Mouse (Mus musculus): ENCODE results near the gene Stk40. TPM values are rescaled to one million over a fixed set of nuclear protein-coding genes. Genes with fewer than 3 reads are reported as not detected.
"Not testable (repeated sequence)": the region's sequence is repeated elsewhere in the genome, so short reads cannot be mapped to it uniquely, and the experiment has no call there.

The Stk40 gene
- polyA plus RNA-seq, 1 experiment from 2014 or later, result 37.7 TPM

DNA sequence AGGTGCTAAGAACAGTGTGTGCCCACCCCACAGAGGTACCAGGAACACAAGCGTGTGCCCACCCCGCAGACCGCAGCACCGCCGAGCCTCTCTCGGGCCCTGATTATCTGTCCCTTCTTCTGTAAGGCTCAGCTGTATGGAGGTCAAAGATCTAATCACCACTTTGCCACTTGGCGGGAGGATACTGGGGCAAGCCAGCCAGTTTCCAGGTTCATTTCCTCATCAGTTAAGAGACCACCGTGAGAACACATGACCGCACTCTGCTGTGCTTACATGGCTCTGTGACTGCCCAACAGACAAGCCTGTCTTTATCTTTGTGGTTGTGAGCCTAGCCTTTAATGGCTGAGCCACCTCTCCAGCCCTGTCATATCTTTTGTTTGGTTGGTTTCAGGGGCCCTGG is 20.7 kb upstream of the Stk40 start:
- H3K27me3 ChIP-seq, result no peaks in the 10 kb centered on the region
- H3K9ac ChIP-seq, result no peak overlapping the region
- H3K9me3 ChIP-seq, result no peaks in the 10 kb centered on the region
- no peak overlapping the region for H3K4me3 ChIP-seq
- WGBS, result 95% methylated on average over 9 of the region's 9 CpGs
- H3K36me3 ChIP-seq, result peaks cover 46% of the 10 kb centered on the region
- H3K27ac ChIP-seq (replicated peaks), result no peak overlapping the region
- no peak for ATAC-seq (ENCODE audit: low read depth)
- no peak overlapping the region for H3K4me2 ChIP-seq
- H3K4me1 ChIP-seq (replicated peaks), result peaks cover 4% of the 10 kb centered on the region; the same call in 1 of the 2 replicates

DNA sequence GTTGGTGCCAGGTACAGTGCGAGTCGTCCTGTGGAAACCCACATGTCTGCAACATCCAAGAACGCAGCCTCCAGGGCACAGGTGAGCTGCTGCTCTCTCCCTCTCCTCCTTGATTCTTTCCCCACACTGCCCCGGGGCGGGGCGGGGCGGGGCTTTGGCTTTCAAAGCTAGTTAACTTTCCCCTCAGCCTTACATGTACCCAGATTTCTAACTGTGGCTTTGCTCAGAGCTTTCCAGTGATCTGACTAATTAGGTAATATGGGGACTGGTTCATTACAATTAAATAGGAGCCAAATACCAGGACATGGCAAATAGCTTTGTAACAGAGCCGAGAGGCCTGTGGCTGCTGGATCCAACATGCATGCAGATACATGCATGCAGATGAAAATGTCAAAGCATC is 19.4 kb upstream of the Stk40 start:
- peaks cover 54% of the 10 kb centered on the region for H3K36me3 ChIP-seq
- no peak overlapping the region for H3K4me3 ChIP-seq
- 68% methylated on average over 8 of the region's 8 CpGs for WGBS

DNA sequence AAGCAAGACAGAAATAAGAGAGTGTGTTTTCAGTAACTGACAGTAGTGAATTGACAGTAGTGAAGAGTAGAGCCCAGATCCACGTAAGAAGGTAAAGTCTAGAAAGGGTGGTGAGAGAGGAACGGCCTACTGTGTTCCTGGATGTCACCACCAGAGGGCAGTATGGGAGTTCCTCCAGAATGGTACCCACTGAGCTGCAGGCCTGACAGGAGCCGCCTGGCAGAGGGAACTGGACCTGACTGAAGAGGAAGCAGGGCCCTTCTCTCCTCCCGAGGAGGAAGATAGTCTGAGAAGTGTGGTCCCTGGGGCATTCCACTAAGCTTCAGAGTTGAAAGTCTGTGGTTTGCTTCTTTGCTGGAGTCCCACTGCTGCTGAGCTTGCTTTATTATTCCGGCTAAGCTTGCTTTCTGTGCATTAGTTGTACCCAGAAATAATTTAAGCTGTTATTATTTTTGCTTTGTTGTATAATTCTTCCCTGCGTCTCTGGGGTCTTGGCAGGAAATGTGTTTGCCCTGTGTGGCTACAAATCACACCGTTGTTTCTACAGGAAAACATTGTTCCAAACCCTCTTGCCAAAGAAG is 17.7 kb upstream of the Stk40 start:
- ATAC-seq (ENCODE audit: low read depth), result peak; percentile 70
- no peak overlapping the region for H3K27ac ChIP-seq (replicated peaks)

More for the DNA sequence above, 19.4 kb upstream of the Stk40 start:
- Histone ChIP-seq H3K27ac (replicated peaks) (no peak overlapping the region), H3K9ac (no peak overlapping the region), H3K4me2 (no peak overlapping the region), H3K9me3 (no peaks in the 10 kb centered on the region), H3K4me1 (replicated peaks) (peaks cover 4% of the 10 kb centered on the region; the same call in 1 of the 2 replicates), H3K27me3 (no peaks in the 10 kb centered on the region)
- no peak for ATAC-seq (ENCODE audit: low read depth)

DNA sequence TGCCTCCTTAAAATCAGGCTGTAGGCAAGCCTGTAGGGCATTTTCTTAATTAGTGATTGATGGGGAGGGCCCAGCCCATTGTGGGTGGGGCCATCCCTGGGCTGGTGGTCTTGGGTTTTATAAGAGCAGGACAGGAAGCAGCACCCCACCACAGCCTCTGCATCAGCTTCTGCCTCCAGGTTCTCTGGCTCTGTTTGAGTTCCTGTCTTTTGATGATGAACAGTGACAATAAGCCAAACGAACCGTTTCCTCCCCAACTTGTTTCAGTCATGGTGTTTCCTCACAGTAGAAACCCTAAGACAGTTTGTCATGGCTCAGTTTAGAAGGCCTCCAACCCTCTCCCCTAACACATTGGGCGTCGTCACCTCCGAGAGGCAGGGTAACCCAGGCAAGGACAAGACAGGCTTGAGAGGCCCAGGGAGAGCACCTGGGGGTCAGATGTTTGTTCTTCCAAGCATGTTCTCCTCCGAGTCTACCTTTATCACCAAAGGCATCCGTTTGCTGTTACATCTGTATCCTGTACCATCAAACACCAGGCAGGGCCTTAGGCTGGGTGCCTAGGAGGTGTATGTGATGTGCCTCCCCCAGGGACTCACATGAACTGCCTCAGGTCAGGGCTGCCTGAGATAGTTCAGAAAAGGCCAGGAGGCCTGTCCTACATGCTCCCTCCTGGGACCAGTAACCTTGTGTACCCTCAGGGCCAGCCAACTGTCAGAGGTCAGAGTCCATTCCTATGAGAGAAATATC is 13.5 kb upstream of the Stk40 start:
- Histone ChIP-seq H3K27ac (replicated peaks) (no peak overlapping the region), H3K36me3 (peaks cover 20% of the 10 kb centered on the region; the same call in 1 of the 2 replicates), H3K4me3 (no peak overlapping the region), H3K27me3 (no peaks in the 10 kb centered on the region), H3K9ac (no peak overlapping the region), H3K9me3 (no peaks in the 10 kb centered on the region), H3K4me2 (no peak overlapping the region), H3K4me1 (replicated peaks) (peaks cover 4% of the 10 kb centered on the region; the same call in 1 of the 2 replicates)
- no peak for ATAC-seq (ENCODE audit: low read depth)
- WGBS, result 81% methylated on average over 7 of the region's 7 CpGs

More for the DNA sequence above, 17.7 kb upstream of the Stk40 start:
- no peak overlapping the region for H3K9ac ChIP-seq
- 31% methylated on average over 7 of the region's 7 CpGs for WGBS
- H3K4me2 ChIP-seq, result no peak overlapping the region
- no peaks in the 10 kb centered on the region for H3K27me3 ChIP-seq
- no peak overlapping the region for H3K4me3 ChIP-seq
- H3K4me1 ChIP-seq (replicated peaks), result peaks cover 4% of the 10 kb centered on the region; the same call in 1 of the 2 replicates
- no peaks in the 10 kb centered on the region for H3K9me3 ChIP-seq
- H3K36me3 ChIP-seq, result peaks cover 54% of the 10 kb centered on the region

DNA sequence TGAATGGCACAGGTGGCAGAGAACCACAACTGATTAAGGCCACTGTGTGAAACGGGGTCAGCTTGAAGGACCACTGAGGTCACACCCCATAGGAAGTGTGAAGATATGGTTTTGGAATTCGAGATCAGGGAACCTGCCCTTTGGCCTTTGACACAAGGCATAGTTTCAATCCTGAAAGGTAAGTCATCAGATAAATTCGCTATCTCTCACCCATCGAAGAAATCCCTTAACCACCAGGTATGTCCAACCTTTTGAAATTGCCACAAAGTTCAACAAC is 13.0 kb upstream of the Stk40 start:
- Histone ChIP-seq H3K27ac (replicated peaks) (no peak overlapping the region), H3K4me2 (no peak overlapping the region), H3K9me3 (no peaks in the 10 kb centered on the region), H3K9ac (no peak overlapping the region), H3K4me3 (no peak overlapping the region), H3K36me3 (peaks cover 20% of the 10 kb centered on the region; the same call in 1 of the 2 replicates), H3K27me3 (no peaks in the 10 kb centered on the region), H3K4me1 (replicated peaks) (peaks cover 4% of the 10 kb centered on the region; the same call in 1 of the 2 replicates)
- 84% methylated on average over 4 of the region's 4 CpGs for WGBS
- ATAC-seq (ENCODE audit: low read depth), result no peak

DNA sequence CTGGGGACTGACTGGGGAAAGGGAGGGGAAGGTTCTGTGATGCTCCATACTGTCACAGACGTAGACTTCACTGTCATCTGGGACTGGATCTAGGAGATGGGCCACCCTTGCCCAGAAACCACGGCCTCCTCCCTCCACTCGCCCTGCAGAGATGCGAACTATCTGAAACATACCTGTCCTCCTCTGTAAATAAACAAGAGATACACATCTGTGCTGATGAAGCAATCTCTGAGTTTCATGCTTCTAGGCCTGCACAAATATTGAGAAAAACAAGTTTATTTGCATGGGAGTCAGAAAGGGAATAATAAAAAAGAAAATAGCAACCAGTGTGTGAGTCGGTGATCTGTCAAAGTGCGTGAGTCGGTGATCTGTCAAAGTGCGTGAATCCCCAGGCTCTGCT is 11.9 kb upstream of the Stk40 start:
- Histone ChIP-seq H3K9ac (no peak overlapping the region), H3K36me3 (peaks cover 20% of the 10 kb centered on the region; the same call in 1 of the 2 replicates), H3K4me2 (no peak overlapping the region), H3K4me1 (replicated peaks) (peaks cover 3% of the 10 kb centered on the region; the same call in 1 of the 2 replicates), H3K9me3 (no peaks in the 10 kb centered on the region), H3K4me3 (no peak overlapping the region), H3K27ac (replicated peaks) (no peak overlapping the region), H3K27me3 (no peaks in the 10 kb centered on the region)
- 81% methylated on average over 8 of the region's 8 CpGs for WGBS
- no peak for ATAC-seq (ENCODE audit: low read depth)

DNA sequence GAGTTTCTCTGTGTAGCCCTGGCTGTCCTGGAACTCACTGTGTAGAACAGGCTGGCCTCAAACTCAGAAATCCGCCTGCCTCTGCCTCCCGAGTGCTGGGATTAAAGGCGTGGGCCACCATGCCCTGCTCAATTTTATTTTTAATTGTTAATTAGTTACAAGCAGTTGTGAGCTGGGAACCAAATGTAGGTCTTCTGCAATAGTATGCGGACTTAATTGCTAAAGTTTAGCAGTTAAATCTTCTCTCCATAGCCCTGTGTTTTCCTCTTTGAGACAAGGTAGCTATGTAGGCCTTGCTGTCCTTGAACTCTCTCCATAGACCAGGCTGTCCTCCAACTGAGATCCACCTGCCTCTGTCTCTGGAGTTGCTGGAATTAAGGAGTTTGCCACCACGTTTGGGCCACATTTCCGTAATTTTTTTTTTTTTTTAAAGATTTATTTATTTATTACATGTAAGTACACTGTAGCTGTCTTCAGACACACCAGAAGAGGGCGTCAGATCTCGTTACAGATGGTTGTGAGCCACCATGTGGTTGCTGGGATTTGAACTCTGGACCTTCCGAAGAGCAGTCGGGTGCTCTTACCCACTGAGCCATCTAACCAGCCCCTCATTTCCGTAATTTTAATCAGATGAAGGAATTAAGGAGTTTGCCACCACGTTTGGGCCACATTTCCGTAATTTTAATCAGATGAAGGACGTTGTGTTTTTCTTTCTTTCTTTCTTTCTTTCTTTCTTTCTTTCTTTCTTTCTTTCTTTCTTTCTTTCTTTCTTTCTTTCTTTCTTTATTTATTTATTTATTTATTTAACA is 7.9 kb upstream of the Stk40 start:
- H3K9ac ChIP-seq; ATAC-seq (ENCODE audit: low read depth); H3K36me3 ChIP-seq; H3K27me3 ChIP-seq; H3K9me3 ChIP-seq: not testable (repeated sequence)
- Histone ChIP-seq H3K4me2 (peak overlapping the region; percentile 66), H3K27ac (replicated peaks) (0 out of 2 replicates have a peak overlapping the region, but pooled peaks have one; percentile 84), H3K4me3 (peak overlapping the region; percentile 61; the same call in 1 of the 2 replicates), H3K4me1 (replicated peaks) (peaks cover 14% of the 10 kb centered on the region; the same call in 1 of the 2 replicates)
- 58% methylated on average over 14 of the region's 14 CpGs for WGBS

DNA sequence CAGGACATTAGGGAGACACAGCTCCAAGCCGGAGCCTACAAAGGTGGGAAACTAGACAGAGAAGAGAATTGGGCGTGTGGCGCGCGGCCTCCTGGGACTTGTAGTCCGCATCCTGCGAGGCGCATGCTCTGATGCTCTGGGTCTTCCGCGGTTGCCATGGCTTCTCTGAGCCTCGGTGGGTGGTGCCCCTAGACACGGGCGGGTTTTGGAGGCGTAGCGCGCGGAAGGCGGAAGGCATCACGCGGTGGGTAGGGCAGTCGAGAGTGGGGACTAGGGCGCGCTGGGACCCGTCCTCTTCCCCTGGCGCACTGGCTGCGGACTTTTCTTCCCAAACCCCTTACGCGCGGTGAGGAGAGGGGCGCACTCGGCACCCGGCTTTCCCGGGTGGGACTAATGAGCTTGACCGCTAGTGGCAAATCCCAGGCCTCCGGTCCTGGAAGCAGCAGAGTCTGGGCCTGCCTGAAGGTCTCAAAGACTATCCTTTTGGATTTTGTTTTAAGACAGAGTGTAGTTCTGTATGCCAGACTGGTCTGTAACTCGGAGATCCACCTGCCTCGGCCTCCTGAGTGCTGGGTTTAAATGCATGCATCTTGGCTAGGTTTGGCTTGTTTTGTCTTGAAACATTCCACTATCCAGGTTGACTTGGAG is 7.2 kb upstream of the Stk40 start, which contains the start of gene Lsm10:
TSS of gene Lsm10 (plus strand) at position 160 of the 648 bp plus-strand sequence.
- no peaks in the 10 kb centered on the region for H3K27me3 ChIP-seq
- peak; percentile 97 for ATAC-seq (ENCODE audit: low read depth)
- H3K4me1 ChIP-seq (replicated peaks), result peaks cover 14% of the 10 kb centered on the region; the same call in 1 of the 2 replicates
- peaks cover 5% of the 10 kb centered on the region; the same call in 1 of the 2 replicates for H3K36me3 ChIP-seq
- H3K9ac ChIP-seq, result peak within 1 kb of the TSS; percentile 79
- no peaks in the 10 kb centered on the region for H3K9me3 ChIP-seq
- WGBS, result 3% methylated on average over 37 of the region's 37 CpGs
- peak within 1 kb of the TSS; percentile 84 for H3K27ac ChIP-seq (replicated peaks)
- peak within 1 kb of the TSS; percentile 66 for H3K4me2 ChIP-seq
- H3K4me3 ChIP-seq, result peak within 1 kb of the TSS; percentile 61

DNA sequence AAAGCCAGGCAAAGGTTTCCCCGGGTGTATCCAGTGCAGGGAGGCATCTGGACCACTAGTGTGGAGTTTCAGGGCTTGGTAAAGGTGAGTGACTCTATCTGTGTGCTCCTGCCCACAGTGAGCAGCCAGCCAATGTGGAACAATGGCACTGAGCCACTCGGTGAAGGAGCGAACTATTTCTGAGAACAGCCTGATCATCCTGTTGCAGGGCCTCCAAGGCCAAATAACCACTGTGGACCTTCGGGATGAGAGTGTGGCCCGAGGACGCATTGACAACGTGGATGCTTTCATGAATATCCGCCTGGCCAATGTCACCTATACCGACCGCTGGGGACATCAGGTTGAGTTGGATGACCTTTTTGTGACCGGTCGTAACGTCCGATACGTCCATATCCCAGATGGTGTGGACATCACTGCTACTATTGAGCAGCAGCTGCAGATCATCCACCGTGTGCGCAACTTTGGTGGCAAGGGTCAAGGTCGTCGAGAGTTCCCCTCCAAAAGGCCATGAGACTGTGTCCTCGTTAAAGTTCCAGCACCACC is 6.0 kb upstream of the Stk40 start:
- Histone ChIP-seq H3K27me3 (no peaks in the 10 kb centered on the region), H3K27ac (replicated peaks) (no peak overlapping the region), H3K4me2 (no peak overlapping the region), H3K4me1 (replicated peaks) (peaks cover 24% of the 10 kb centered on the region), H3K36me3 (peaks cover 5% of the 10 kb centered on the region; the same call in 1 of the 2 replicates), H3K4me3 (no peak overlapping the region), H3K9ac (no peak overlapping the region), H3K9me3 (no peaks in the 10 kb centered on the region)
- ATAC-seq (ENCODE audit: low read depth), result no peak
- 93% methylated on average over 20 of the region's 20 CpGs for WGBS

DNA sequence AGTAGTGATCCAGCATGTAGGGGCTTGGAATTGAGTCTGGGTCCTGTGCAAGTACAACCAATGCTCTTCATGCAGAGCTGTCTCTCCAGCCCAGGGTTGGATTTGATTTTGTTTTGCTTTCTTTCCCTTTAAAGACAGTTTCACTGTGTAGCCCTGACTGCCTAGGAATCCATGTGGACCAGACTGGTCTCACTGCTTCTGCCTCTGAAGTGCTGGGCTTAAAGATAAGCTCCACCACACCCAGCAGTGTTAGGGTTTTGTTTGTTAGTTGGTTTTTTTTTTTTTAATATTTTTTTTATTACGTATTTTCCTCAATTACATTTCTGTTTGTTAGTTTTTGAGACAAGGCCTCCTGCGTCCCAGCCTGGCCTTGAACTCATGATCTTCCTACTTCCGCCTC is 4.4 kb upstream of the Stk40 start:
- peaks cover 5% of the 10 kb centered on the region; the same call in 1 of the 2 replicates for H3K36me3 ChIP-seq
- no peak overlapping the region for H3K27ac ChIP-seq (replicated peaks)
- WGBS, result 95% methylated on average over 3 of the region's 3 CpGs
- H3K4me1 ChIP-seq (replicated peaks), result peaks cover 33% of the 10 kb centered on the region
- ATAC-seq (ENCODE audit: low read depth), result no peak
- no peak overlapping the region for H3K4me2 ChIP-seq
- no peak overlapping the region for H3K4me3 ChIP-seq
- H3K9me3 ChIP-seq, result no peaks in the 10 kb centered on the region
- no peaks in the 10 kb centered on the region for H3K27me3 ChIP-seq
- no peak overlapping the region for H3K9ac ChIP-seq

DNA sequence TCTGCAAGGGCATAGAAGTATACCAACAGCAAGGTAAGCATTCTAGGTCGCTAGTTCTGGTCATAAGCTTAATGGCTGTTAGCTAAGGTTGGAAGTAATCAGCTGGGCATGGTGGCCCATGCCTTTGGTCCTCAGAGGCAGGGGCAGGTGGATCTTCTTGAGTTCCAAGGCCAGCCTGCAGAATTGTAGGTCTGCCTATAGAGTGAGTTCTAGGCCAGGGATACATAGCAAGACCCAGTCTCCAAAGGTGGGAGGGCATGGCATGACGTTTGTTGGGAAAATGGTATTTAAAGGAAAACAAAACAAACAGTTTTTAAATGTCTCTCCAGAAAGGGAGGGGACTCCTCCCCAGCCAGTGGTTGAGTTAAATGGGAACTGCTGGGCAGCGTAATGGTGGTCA is 3.0 kb upstream of the Stk40 start:
- no peak overlapping the region for H3K9ac ChIP-seq
- H3K27me3 ChIP-seq, result no peaks in the 10 kb centered on the region
- H3K4me1 ChIP-seq (replicated peaks), result peaks cover 47% of the 10 kb centered on the region
- no peak for ATAC-seq (ENCODE audit: low read depth)
- H3K36me3 ChIP-seq, result peaks cover 5% of the 10 kb centered on the region; the same call in 1 of the 2 replicates
- H3K9me3 ChIP-seq, result no peaks in the 10 kb centered on the region
- 88% methylated on average over 3 of the region's 3 CpGs for WGBS
- no peak overlapping the region for H3K4me2 ChIP-seq
- H3K27ac ChIP-seq (replicated peaks), result no peak overlapping the region
- H3K4me3 ChIP-seq, result no peak overlapping the region
